Mouse (Mus musculus): ENCODE data around the gene Hmcn2.
A peak's percentile ranks its signal among the peaks of the same experiment; 100 is the strongest.

Hmcn2 gene

GRCm38 (mm10) chr2:31382952-31383351, 68.7 kb downstream of the Hmcn2 start:
- peak; percentile 47 to 82 for DNase-seq (ENCODE audit: low spot score in 2 of 2)

GRCm38 (mm10) chr2:31416968-31417367, 102.8 kb downstream of the Hmcn2 start:
- no peak for DNase-seq (ENCODE audit: low spot score in 2 of 2)

- DNase-seq (ENCODE audit: low spot score in 2 of 2): no peak
These were observed 103.8 kb downstream of the Hmcn2 start for GRCm38 (mm10) chr2:31418021-31418420.

GRCm38 (mm10) chr2:31418571-31418970, 104.4 kb downstream of the Hmcn2 start:
- DNase-seq (ENCODE audit: low spot score in 2 of 2): no peak

- DNase-seq (ENCODE audit: low spot score in 2 of 2): no peak
These were observed 106.7 kb downstream of the Hmcn2 start for GRCm38 (mm10) chr2:31420914-31421313.

GRCm38 (mm10) chr2:31422576-31422975, 108.4 kb downstream of the Hmcn2 start:
- no peak for DNase-seq (ENCODE audit: low spot score in 2 of 2)

- no peak for DNase-seq (ENCODE audit: low spot score in 2 of 2)
These were observed 117.3 kb downstream of the Hmcn2 start for GRCm38 (mm10) chr2:31431477-31431876.

- no peak for DNase-seq (ENCODE audit: low spot score in 2 of 2)
These were observed 120.5 kb downstream of the Hmcn2 start for GRCm38 (mm10) chr2:31434746-31435145.

- no peak for DNase-seq (ENCODE audit: low spot score in 2 of 2)
These were observed 121.4 kb downstream of the Hmcn2 start for GRCm38 (mm10) chr2:31435567-31435966.

- DNase-seq (ENCODE audit: low spot score in 2 of 2): no peak
These were observed 123.4 kb downstream of the Hmcn2 start for GRCm38 (mm10) chr2:31437480-31438245.

- no peak for DNase-seq (ENCODE audit: low spot score in 2 of 2)
These were observed 125.4 kb downstream of the Hmcn2 start for GRCm38 (mm10) chr2:31439576-31439975.

GRCm38 (mm10) chr2:31442480-31443160, 128.4 kb downstream of the Hmcn2 start:
- no peak for DNase-seq (ENCODE audit: low spot score in 2 of 2)

GRCm38 (mm10) chr2:31446036-31446435, 131.8 kb downstream of the Hmcn2 start:
- DNase-seq (ENCODE audit: low spot score in 2 of 2): no peak

- no peak for DNase-seq (ENCODE audit: low spot score in 2 of 2)
These were observed 132.2 kb downstream of the Hmcn2 start for GRCm38 (mm10) chr2:31446456-31446855.

- no peak for DNase-seq (ENCODE audit: low spot score in 2 of 2)
These were observed 133.3 kb downstream of the Hmcn2 start for GRCm38 (mm10) chr2:31447536-31447935.

- no peak for DNase-seq (ENCODE audit: low spot score in 2 of 2)
These were observed 134.7 kb downstream of the Hmcn2 start for GRCm38 (mm10) chr2:31448756-31449440.

- DNase-seq (ENCODE audit: low spot score in 2 of 2): no peak
These were observed 135.2 kb downstream of the Hmcn2 start for GRCm38 (mm10) chr2:31449441-31449815.

GRCm38 (mm10) chr2:31449902-31450301, 135.7 kb downstream of the Hmcn2 start:
- no peak for DNase-seq (ENCODE audit: low spot score in 2 of 2)

- no peak for DNase-seq (ENCODE audit: low spot score in 2 of 2)
These were observed 136.4 kb downstream of the Hmcn2 start for GRCm38 (mm10) chr2:31450661-31451060.

GRCm38 (mm10) chr2:31451530-31451929, 137.3 kb downstream of the Hmcn2 start:
- DNase-seq (ENCODE audit: low spot score in 2 of 2): no peak

GRCm38 (mm10) chr2:31453011-31453410, 138.8 kb downstream of the Hmcn2 start:
- no peak for DNase-seq (ENCODE audit: low spot score in 2 of 2)

GRCm38 (mm10) chr2:31453559-31454177, 139.5 kb downstream of the Hmcn2 start:
- no peak for DNase-seq (ENCODE audit: low spot score in 2 of 2)

All from spleen, postnatal 4 days (tissue).